Mouse (Mus musculus): Measurements from ENCODE around the gene Gak.
"Not testable (repeated sequence)": the region's sequence is repeated elsewhere in the genome, so short reads cannot be mapped to it uniquely, and the experiment has no call there.

Gak gene

DNA sequence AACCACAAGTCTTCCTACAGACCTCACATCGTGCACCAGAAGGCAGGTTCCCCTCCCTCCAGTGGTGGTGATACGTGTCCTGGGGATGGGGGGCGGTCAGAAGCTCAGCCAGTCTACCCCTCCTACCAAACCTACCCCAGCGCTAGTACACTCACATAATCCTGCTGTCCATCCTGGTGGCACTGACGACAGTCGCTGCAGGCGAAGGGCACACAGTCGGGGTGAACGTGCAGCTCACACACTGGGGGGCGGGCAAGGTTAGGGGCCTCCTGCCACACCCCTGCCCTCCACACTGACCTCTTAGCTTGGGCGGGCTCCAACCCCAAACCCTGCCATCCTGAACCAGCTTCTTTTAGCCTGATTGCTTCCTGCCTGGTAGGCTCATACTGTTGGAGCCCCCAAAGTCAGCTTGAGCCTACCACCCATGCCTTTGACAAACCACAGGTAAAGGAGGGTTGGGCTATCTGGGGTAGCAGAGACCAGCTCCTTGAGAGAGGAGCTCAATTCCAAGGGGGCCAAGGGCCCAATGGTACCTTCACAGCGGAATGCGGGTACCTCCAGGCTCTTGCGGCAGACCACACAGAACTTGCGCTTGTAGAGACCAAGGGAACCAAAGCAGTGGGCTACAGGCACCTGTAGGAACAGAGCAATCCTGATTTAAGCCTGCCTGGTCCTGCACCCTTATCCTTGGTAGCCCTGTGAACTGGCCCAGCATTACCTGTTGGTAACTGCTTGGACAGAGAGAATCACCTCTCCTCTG, 26.5 kb upstream of the Gak start:
- DNase-seq (ENCODE audit: low read depth, low spot score) = no peak

- DNase-seq (ENCODE audit: low read depth, low spot score) = no peak
These were observed 25.8 kb upstream of the Gak start for GRCm38 (mm10) chr5:108655381-108655780.

DNA sequence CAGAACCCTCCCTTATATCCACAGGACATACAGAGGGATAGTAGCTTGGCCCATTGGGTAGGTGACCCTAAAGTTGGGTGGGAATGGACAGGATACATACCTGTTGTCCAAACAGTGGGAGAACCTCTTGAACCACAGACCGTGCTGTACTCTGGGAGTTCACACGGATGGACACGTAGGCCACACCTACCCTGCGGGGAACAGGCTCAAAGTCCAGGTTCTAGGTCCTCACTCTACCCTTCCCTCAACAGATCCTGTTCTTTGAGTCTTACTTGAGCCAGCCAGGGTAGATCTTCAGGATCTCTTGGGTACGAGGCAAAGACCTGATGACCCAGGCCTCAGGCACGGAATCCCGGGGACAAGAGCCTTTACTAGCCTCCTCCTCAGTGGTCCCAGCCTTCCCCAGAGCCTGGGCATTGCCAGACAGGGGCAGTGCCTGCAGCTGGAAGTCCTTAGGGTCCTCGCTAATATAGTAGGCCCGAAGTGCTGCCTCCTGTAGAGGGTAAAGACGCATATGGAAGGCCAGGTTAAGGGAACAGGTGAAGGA, 25.0 kb upstream of the Gak start:
- no peak for DNase-seq (ENCODE audit: low read depth, low spot score)

DNA sequence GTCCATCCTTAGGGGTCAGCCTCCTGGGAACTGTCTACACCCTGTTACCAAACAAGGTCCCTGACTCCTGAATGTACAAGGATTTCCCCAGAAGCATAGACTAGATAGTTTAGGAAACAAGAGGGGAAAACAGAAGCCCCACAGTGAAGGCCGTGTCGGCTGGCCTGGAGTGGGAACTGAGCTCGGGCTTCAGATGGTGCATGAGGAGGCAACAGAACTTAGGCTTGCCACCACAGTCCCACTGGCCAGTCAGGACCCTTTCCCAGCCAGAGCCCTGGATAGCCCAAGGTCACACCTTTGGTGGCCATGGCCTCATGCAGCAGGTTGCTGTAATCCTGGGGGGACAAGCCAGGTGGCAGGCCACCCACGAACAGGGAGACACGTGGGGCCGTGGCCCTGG, 23.8 kb upstream of the Gak start:
- DNase-seq (ENCODE audit: low read depth, low spot score) = no peak

GRCm38 (mm10) chr5:108651823-108652222, 22.3 kb upstream of the Gak start:
- DNase-seq (ENCODE audit: low read depth, low spot score) = no peak

- no peak for DNase-seq (ENCODE audit: low read depth, low spot score)
These were observed 21.7 kb upstream of the Gak start for GRCm38 (mm10) chr5:108651136-108651720.

- no peak for DNase-seq (ENCODE audit: low read depth, low spot score)
These were observed 20.8 kb upstream of the Gak start for GRCm38 (mm10) chr5:108650341-108650740.

DNA sequence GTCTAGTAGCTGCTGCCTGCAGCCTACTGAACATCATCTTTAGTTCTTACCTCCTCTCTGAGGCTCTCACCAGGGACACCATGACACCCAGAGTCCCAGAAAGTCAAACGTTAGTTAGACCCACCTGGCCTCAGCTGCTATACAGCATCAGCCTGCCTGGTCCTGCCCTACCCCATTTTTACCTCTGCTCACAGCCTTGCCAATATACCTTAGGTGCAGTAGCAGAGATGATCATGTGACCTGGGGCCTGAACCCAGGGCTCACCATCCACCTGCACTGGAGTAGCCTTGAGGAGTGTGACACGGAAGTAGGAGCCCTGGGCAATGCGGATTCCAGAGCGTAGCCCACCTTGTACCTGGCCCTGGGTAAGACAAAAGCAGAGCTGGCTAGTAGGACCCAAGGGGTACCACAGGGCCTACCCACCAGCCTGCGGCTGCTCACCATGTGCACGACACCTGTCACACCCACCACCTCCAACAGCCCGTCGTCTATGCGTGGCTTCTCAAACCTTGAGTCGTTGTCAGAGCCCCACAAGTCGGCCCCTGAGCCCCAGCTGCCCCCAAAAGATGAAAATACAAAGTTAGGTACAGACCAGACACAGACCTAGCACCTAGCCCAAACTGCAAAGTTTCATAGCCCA, 19.5 kb upstream of the Gak start:
- DNase-seq (ENCODE audit: low read depth, low spot score) = no peak

- DNase-seq (ENCODE audit: low read depth, low spot score) = no peak
These were observed 18.4 kb upstream of the Gak start for GRCm38 (mm10) chr5:108647820-108648465.

- DNase-seq (ENCODE audit: low read depth, low spot score) = no peak
These were observed 17.8 kb upstream of the Gak start for GRCm38 (mm10) chr5:108647311-108647710.

DNA sequence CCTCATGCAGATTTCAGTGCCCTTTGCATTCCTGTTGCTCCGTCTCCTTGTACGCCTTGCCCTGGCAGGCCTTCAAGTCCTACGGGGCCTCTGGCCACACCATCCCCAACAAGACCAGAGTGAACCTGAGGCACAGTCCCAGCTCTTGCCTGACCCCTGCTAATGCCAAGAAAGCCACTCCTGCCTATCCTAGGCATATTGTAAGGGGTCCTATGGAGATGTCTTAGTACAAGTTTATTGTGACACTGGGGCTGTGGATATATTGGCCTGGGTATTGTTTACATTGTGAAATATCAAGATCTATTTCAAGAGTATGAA, 16.7 kb upstream of the Gak start:
- no peak for DNase-seq (ENCODE audit: low read depth, low spot score)

- DNase-seq (ENCODE audit: low read depth, low spot score) = no peak
These were observed 16.2 kb upstream of the Gak start for GRCm38 (mm10) chr5:108645651-108646342.

DNA sequence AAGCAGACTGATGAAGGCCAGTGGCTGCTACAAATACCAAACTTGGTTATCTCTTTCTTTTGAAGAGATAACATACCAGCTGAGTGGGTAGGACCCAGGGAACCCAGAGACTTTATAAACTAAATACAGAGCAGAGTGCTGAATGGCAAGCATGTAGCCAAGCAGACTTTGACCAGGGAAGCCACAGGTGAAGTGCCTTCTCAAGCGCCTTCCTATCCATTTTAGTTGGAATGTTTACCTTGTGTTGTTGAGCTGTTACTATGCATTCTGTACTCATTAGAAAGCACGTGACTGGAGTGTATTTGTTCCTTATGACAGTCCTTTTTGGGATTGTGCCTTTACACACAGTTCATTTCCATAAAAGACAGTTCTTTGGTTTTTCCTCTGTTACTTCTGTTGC, 14.1 kb upstream of the Gak start:
- no peak for DNase-seq (ENCODE audit: low read depth, low spot score)

DNA sequence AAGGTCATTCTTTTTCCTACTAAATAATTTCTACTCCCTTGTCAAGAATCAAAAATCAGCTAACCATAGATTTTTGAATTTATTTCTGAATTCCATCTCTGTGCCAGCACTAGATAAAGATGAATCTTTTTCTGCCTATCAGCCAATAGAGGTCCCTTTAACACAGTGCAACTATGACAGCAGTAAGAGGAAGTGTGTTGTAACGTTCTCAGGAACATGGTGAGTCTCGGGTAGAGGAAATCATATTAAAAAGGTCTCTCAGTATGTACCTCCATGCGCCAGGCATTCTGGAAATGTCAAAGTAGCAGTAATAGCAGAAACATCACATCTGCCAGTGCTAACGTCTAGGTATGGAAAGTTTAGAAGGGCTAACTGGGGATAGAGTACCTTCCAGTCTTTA, 6.6 kb upstream of the Gak start:
- no peak for DNase-seq (ENCODE audit: low read depth, low spot score)

GRCm38 (mm10) chr5:108634088-108634487, 4.5 kb upstream of the Gak start:
- not testable (repeated sequence) for DNase-seq (ENCODE audit: low read depth, low spot score)

DNA sequence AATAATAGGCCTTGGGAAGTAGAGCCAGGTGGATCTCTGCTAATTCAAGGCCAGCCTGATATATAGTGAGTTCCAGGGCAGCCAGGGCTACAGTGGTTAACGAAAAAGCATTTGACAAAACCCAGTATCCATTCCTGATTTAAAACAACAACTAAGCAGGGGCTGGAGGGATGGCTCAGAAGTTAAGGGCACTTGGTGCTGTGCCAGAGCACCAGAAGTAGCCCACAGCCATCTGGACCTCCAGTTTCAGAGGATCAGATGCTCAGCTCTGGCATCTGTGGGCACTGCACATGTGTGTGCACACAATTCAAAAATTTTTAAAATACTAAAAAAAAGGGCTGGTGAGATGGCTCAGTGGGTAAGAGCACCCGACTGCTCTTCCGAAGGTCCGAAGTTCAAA, 4.1 kb upstream of the Gak start:
- DNase-seq (ENCODE audit: low read depth, low spot score) = no peak

DNA sequence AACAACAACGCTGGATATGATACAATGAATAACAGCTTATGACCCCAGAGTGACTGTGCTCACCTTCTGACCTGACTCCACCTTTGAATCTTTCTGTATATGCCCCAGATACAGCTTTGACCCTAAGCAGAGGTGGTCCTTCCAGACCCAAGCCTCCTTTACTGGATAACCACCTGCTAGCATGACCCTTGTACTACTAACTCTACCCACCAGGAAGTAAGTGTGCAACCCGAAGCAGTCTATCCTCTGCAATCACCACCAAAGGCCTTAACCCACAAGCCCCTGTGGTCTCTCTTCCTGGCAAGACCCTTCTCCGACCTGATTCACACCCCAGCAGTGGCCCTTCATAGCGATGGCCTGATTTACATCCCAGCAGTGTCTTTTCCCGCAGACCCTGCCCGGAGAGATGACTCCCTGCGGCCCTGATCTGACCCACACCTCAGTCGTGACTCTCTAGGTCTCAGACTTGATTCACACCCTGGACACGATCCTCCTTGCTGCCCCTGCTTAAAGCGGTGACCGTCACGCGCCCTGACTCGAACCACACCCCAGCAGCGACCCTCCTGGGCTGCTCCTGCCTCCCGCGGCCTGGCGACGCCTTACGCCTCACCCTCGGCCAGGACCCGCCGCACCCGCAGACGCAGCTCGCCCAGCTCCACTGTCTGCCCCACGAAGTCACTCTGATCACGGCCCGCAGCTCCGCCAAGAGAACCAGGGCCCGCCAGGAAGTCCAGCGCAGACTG, 493 bp downstream of the Gak start:
- DNase-seq (ENCODE audit: low read depth, low spot score) = no peak

- no peak for DNase-seq (ENCODE audit: low read depth, low spot score)
These were observed 3.4 kb downstream of the Gak start for GRCm38 (mm10) chr5:108626050-108626660.

DNA sequence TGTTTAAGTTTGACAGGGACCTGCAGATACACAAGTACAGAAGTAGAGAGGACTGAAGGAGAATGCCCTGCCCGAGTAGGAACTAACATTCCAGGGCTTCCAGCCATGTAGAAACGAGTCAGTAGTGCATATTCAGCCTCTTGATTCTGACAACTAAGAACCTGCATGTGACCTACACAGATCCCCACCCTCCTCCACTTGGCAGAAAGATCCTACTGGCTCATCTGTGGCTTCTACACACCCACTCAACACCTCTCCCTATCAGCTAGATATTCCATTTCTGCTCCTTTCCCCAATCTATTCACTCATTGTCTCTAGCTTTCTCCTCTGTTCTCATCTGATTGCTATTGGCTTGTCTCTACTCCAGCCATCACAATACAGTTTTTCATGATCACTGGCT, 7.7 kb downstream of the Gak start:
- peak; percentile 42 for DNase-seq (ENCODE audit: low read depth, low spot score)

GRCm38 (mm10) chr5:108610426-108610825, 19.1 kb downstream of the Gak start:
- no peak for DNase-seq (ENCODE audit: low read depth, low spot score)

GRCm38 (mm10) chr5:108602537-108602936, 27.0 kb downstream of the Gak start:
- peak; percentile 33 for DNase-seq (ENCODE audit: low read depth, low spot score)
